Mouse (Mus musculus): ENCODE measurements around the gene Lrmda.

The Lrmda gene

DNA sequence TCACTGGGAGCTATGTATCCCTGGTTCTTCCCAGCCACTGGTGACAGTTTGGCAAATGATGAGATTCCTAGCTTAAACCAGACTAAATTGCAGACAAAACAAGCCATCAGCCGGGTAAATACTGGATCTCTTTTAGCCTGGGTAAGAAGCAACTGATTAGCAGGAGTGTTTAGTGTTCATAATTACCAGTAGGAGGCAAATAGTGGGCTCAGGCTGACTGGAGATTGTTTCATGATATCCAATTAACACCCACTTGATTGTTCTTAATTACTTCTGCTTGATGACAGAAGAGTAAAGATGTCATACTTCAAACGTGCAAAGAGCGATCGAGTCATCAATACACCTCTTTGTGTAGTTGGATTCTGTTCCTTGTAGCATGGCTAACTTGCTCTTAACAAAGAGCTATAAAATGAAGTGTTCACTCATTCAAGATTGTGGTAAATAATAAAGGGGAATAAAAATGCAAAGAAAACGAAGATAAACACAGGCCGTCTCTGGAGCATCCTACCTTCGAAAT, 405.6 kb downstream of the Lrmda start:
- DNase-seq, result no peak

GRCm38 (mm10) chr14:22435441-22435840, 415.9 kb downstream of the Lrmda start:
- no peak for DNase-seq

DNA sequence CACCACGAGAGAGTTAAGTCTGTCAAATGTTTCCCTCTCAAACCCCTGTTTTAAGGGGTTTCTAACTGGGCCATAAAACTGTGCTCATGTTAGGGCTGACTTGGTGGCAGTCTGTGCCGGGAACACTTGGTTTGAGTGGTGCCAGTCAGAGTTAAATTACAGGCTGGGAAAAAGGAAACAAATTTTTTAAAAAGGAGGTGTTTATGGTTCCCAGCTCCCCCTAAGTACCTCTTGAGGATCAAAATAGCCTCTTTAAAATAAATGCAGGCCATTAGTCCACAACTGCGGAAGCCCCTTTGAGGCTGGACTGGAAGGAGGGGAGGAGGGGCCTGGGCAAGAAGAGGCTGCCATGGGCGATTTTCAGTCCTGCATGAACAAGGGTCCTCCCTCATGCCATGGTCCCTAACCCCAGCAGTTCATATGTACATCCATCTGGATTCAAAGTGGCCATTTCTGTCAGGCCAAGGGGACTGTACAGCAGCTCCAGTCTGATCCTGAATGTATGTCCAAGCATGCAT, 416.4 kb downstream of the Lrmda start:
- DNase-seq, result no peak

GRCm38 (mm10) chr14:22440341-22440999, 421.0 kb downstream of the Lrmda start:
- DNase-seq, result no peak

- no peak for DNase-seq
Observed at GRCm38 (mm10) chr14:22441859-22442447, 422.4 kb downstream of the Lrmda start.

GRCm38 (mm10) chr14:22442719-22443118, 423.2 kb downstream of the Lrmda start:
- no peak for DNase-seq

GRCm38 (mm10) chr14:22444541-22444940, 425.0 kb downstream of the Lrmda start:
- DNase-seq, result no peak

DNA sequence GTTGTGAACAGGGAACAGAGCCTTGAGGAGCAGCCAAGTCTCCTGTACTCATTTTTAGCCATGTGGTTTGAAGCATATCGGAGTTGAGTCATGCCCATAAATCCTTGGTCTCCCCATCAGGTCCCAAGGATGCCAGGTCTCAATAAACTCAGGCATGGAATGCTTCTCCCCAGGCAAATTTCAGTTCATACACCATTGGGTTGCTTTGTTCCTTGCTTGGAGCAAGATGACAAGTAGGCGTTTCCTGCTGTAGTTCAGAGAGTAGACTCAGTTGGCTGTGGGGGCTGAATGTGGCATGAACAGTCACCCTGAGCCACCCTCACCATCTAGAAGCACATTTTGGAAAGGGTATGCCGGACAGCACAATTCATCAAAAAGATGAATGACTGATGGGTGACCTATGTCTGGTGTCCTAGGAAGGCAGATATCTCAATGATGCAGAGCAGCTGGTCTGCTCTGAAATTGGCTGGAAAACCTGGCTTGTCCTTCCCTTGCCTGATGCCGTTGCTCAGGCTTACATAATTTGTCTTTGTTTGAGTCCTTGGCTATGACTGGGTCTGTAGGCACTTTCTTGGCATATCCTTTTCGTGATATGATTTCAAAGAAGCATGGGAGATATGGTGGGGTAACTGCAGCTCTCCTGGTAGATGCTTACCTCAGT, 425.8 kb downstream of the Lrmda start:
- no peak for DNase-seq

DNA sequence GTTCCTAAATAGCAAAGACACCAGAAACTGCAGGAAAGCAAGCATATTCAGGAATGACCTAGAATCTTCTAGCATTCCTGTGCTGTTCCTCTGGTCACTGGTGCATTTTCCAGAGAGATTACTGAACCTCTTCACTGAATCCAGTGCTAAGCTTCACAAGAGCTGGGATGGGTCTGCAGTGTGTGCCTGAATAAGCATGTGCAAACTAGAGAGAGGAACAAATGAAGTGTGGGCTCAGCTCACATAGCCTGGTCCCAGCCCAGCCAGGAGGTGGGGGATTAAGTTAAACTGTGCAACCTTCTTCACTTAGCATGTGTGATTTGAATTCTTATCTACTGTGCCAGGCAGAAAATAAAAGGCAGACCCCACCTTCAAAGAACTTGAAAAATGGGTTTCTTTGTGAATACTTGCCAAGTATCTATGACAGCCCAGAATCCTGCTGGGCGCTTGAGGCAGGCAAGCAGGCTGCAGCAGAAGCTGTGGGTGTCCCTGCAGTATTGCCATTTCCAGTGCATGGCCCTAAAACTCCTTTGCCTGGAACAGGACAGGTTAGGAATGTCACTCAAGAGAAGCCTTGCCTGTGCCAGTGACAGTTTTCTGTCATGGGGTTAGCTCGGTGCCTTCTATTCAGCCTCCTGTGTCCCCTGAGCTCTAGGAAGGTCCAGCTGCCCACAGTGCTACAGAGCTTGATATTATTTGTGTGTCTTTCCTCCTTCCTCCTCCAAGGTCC, 426.5 kb downstream of the Lrmda start:
- no peak for DNase-seq

- DNase-seq, result no peak
Observed at GRCm38 (mm10) chr14:22451603-22452002, 432.1 kb downstream of the Lrmda start.

- no peak for DNase-seq
Observed at GRCm38 (mm10) chr14:22464314-22464713, 444.8 kb downstream of the Lrmda start.

DNA sequence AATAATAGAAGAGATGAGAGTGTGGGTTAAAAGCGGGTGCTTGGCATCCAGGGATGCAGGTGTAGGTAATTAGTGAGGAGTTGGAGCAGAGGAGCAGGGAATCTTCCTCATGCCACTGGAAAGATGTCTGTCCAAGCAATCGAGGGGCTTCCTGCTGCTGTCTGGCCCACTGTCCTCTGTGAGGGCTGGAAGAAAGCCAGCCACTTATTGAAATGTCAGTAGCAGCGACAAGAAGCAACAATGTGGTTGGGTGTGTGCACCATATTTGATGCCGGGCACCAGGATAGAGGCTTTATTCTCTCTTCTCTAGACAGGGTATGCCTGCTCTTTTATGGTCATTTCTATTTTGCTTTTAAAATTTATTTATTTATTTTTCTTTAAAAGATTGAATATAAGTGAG, 451.5 kb downstream of the Lrmda start:
- no peak for DNase-seq

DNA sequence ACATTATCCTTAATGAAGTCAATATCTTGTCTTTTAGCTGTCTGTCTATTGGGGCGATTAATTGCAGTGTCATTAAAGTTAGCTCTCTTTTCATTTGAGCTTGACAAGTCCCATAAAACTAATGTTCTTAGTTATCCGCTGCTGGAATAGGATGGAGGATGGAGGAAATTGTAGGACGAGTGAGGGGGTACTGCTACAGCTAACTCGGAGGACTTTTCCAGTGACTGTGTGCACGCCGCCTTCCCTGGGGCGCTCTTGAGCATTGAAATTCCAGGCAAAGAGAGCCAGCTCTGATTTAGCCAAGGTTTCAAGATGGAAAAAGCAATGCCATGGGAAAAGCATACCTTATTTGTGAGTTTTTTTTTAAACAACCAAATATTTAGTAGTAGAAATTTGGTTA, 453.9 kb downstream of the Lrmda start:
- no peak for DNase-seq

GRCm38 (mm10) chr14:22473991-22474390, 454.5 kb downstream of the Lrmda start:
- DNase-seq, result no peak

- peak; percentile 38 to 57 for DNase-seq
Observed at GRCm38 (mm10) chr14:22493326-22493725, 473.8 kb downstream of the Lrmda start.

DNA sequence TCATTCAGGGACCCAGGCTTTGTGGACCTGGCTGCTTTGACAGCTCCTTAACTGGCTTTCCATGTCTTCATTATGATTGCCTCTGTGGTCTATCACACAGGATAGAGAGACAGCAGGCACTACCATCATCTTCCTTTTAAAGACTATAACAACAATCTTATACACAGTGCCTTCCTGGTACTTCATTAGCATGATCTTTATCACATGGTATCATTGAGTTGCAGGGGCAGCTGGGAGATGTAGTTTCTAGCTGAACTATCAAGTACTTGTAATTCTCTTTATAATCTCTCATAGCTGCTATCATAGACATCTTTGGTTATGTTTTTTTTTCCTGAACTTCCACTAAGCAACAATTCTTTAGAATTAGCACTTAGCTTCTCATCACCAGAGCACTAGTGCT, 474.8 kb downstream of the Lrmda start:
- no peak for DNase-seq

DNA sequence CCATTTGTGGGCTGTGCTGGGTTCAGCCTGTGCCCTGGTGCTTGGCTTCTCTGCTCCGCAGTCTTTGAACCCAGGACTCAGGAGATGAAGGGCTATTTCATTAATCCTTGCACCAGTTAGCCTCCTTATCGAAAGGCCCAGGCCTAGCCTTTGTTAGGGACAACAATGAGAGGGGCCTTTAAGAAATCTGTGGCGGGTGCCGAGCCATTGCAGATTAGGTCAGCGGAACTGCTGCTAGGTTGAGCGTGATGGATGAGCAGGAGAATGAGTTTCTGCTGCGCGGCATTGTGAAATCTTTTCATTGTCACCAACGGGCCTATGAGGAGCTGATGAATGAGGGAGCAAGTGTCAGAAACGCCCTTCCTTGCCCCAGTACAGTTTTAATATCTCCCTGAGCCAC, 475.4 kb downstream of the Lrmda start:
- no peak for DNase-seq

DNA sequence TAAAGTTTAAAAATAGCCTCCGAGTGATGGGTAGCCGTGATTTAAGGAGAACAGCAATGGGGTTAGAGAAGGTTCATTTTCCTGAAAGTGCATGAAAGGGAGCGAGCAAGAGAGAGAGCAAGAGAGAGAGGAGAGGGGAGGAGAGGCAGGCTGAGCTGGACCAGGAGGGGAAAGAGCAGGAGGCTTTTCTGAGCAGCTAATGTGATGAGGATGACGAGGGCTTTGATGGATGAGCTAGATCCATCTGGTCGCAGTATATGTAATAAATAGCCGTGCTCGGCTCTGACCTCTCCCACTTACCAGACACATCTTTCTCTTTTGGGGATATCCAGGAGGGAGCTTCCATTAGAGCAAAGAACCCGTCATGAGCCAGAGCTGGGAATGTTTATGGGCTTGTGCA, 475.8 kb downstream of the Lrmda start:
- no peak for DNase-seq

DNA sequence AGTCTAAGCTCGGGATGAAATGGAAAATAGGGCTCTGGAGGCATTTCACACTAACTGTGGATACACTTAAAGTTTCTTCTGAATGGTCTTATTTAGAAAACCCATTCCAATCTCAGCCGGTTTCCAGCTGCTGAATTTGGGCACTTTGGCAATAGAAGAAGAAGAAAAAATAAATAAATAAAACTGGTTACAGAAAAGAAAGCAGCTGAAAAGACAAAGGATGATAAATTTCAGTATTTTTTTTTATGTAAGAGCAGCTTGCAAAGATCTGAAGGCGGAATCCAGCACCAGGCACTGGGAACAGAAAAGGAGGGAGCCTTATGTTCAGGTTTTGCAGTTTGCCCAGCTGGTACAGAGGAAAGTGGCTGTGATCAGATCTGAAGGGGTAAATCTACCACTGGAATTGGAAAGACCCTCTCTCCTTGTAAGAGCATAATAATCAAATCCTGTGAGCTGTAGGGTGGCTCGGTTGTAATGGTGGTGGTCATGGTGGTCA, 478.2 kb downstream of the Lrmda start:
- no peak for DNase-seq

DNA sequence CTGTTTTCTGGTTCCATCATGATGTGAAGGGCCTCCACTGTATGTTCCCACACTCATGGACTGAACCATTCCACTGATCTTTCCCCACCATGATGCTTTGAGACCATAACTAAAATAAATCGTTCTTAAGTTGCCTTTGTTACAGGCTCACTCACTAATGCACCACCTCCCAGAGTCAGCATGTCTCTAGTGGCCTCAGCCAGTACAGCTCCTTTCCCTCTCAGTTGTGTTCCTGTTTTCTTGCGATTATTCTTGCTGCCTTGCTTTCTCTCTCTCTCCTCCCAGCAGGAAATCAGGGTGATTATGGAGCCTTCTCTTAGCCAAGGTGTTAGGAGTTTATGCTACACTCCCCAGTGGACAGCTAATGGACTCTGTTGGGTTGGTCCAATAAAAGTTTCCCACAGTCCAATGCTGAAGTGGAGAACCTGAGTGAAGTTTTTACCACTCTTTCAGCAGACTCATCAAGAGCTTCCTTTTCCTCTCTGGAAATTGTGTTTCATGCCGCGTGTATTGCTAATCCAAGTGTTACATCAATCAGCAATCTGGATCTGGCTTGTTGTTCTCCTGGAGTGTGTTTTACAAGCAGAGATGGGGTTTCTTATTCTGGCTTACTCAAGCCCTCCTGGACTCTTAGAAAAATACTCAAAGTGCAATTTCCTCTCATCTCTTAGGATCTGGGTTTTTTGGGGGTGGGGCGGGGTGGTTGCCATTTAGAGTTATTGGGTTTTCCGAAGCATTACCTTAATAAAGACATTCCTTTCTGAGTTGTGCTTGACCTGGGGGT, 490.4 kb downstream of the Lrmda start:
- no peak for DNase-seq

DNA sequence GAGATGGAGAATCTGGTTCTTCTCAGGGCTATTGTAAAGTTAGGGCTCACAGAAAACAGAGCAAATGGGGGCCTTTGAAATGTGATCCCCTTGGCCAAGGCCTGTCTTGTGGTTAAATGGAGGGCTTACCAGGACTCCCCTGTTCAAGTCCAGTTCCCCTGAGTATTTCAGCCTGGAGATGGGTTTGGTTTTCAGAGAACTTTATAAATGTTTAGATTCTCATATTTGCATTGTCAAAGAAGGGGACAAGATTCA, 490.9 kb downstream of the Lrmda start:
- no peak for DNase-seq

- DNase-seq, result peak in 1 of 2 experiments; percentile 9
Observed at GRCm38 (mm10) chr14:22514362-22515084, 495.0 kb downstream of the Lrmda start.
